Mouse (Mus musculus) CD4-positive, CD25-positive, alpha-beta regulatory T cell, adult 9 weeks (primary cell): ENCODE measurements around the gene H2al1k. TPM values are rescaled to one million over a fixed set of nuclear protein-coding genes. Genes with fewer than 3 reads are reported as not detected.

ENCODE experiments used
- polyA plus RNA-seq: library from polyadenylated mRNA; unstranded; fragments of 100-300 nt; shearing (Covaris generic); gene quantifications from one replicate; pipeline ENCODE4 v1.2.1, GENCODE M21; 2017

The H2al1k gene
- polyA plus RNA-seq: not detected

GRCm38 (mm10) chrX:9350327-9350726 is at the start of gene H2al1k:
H2al1k (plus strand) TSS chrX:9350627.

Other genes starting within 250 kb of the H2al1k start
- not detected for gene 4930402K13Rik, start 246.1 kb upstream of the H2al1k start, polyA plus RNA-seq
- 0.20 TPM for gene Lancl3, start 150.7 kb upstream of the H2al1k start, polyA plus RNA-seq
- gene Gm14862, start 93.7 kb upstream of the H2al1k start, polyA plus RNA-seq: not detected
- gene Xk, start 77.9 kb upstream of the H2al1k start, polyA plus RNA-seq: 0.61 TPM
- not detected for gene H2al1m, start 66.9 kb upstream of the H2al1k start, polyA plus RNA-seq
- 41.4 TPM for gene Cybb, start 137.1 kb downstream of the H2al1k start, polyA plus RNA-seq
- gene H2al1o, start 221.8 kb downstream of the H2al1k start, polyA plus RNA-seq: not detected